Mouse (Mus musculus) A20 (cell line): ENCODE measurements at regions not wholly inside any gene's neighbourhood (a gene's known extent, or its start where the extent isn't known, plus 50 kb on each side); places are given as distances from the start of the nearest gene placed in this dataset.
"Not testable (repeated sequence)": the region's sequence is repeated elsewhere in the genome, so short reads cannot be mapped to it uniquely, and the experiment has no call there.

Experiments
- DNase-seq: peaks from one replicate; pipeline ENCODE4 v3.0.0-alpha.2; 2011; ENCODE audit warnings: low read depth, low spot score

DNA sequence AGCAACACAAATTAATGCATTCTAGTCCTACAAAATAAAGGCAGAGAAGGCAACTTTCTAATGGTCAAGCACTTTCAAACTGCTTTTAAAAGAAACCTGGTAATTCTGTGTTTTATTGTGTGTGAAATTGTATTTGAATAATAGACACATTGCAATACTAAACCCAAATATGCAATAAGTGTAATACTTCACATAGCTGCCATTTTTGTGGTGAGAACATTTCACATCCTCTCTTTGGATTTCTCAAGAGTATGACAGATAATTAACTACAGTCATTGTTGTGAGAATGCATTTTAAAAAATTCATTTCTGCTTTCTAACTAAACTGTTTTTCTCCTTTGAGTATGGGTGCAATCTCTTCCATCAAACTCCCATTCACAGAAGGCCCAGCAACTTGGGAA, 256.4 kb downstream of the Sema3d start:
- DNase-seq = no peak

DNA sequence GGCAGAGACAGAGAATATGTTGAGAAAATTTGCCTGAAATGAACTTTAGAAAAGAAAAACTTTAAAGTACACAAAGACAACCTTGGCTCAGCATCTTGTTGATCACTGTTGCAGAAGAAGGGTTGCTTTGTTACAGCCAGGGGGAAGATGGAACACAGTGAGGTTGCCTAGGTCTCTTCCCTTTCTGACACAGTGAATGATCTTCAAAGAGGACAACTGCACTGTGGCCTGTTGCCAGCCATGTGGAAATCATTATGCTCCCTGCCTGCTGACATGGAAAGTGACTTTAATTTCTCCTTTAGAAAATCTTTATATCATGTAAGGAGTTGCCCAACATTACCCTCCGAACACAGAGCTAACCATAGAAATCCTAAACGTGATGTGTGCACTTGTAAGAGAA, 263.1 kb downstream of the Sema3d start:
- no peak for DNase-seq

DNA sequence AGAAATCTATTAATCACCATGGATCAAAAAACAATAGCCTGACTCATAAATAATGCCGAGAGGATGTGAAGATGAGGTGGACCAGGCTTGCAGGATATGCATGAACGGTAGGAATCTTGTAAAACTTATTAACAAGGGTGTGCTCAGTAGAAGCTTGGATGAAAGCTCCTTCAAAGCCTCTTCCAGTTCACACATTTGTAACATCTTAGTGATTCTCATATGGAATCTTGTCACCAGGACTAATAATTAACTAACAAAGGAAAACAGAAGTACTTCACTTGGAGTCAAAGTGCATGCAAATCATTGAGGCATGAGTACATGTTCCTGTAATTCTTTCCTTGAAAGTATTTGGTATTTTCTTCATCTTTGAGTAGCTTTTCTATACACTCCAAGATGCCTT, 290.5 kb downstream of the Sema3d start:
- no peak for DNase-seq

DNA sequence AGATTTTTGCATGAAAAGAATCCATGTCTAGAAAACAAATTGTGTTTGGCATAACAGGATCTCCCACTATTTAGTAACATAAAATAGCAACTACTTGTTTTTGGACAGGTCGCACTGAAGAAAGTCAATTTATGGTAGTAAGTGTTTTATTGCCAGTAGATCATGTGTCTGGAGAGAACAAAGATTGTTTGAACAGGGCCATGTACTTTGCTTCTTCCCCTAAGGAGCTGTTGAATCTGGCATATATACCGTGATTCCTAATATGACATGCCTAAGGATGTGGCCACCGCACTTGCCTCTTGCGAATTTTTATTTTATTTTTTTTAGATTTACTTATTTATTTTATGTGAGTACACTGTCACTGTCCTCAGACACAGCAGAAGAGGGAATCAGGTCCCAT, 290.9 kb downstream of the Sema3d start:
- DNase-seq = no peak

DNA sequence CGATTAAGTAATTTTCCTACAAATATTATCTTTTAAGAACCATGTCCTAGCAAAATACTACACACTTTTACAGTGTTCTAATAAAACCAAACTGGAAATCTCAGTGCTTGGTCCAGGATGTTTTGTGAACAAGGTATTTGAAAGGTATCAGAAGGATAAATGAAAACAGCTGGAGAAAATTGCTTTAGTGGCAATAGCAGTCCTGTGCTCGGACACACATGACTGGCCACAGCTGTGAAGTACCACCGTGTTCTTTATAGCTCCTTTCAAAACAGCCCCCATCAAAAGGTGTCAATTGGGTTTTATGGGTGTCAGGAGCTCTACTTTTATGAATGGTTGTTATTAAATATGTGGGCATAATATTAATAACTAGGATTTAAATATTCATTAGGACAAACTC, 293.5 kb downstream of the Sema3d start:
- DNase-seq = peak; percentile 10

DNA sequence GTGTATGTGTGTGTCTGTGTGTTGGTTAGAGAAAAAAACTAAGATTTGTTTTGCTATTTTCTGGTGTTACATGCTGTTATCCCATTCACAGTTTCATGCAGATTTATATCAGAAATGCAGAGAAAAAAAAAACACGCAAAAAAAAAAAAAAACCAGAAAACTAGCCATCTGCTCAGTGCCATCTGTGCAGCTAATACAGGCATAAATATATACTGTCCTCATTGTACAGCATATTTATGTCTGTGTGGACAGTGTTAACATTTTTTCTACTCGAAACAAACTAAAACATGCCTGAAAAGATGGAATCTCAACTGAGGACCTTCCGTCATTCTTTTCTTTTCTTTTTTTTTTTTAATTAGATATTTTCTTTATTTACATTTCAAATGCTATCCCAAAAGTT, 331.7 kb downstream of the Sema3d start:
- no peak for DNase-seq

DNA sequence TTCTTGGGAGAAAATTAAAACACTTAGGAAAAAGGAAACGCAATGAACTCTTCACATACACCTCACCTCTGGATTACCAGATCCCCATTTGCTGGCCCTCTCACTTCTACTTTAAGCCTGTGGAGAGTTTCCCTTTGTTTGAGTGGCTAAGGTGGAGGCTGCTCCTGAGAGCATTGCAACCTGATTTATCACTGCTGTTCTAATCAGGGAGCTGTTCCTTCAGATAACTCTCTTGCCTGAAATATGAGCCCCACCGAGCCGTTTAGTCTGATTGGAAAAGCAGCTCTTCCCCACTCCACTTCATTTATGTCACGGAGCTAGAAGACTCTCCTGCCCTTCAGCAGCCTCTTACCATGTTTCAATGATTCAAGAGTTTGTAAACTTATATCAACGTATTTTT, 368.3 kb downstream of the Sema3d start:
- no peak for DNase-seq

DNA sequence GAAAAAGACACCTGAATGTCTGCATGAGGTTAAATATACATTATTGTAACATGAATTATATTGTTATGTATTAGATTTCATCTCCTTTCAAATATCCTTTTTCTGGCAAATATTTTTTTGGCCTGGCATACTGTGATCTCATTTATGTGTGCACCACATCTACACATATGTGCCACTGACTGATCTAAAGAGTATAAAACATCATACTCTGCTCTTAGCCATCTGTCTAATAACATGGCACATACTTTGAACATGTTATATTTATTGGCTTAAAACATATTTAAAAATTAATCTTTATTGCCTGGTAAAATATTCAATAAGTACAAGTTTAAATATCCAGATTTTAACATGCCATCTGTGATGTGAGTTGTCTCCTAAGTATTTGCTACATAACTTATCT, 365.6 kb upstream of the Sema3a start:
- no peak for DNase-seq

DNA sequence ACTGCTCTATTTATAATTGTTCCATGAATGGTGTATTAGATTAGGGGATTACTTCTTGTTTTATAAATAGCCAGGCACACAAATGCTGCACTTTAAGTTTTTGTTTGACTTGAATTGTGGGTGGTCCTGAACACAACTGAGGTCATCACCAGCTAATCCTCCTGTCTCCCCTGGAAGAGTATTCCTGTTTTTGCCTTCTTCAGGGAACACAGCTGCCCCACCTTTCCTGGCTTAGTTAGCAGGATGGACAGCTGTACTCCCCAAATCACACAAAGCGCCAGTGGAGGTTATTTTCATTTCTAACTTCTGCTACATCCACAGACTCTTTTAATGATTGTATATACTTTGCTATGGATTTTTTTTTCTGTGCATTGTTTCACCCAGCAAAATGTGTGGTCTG, 357.8 kb upstream of the Sema3a start:
- no peak for DNase-seq

DNA sequence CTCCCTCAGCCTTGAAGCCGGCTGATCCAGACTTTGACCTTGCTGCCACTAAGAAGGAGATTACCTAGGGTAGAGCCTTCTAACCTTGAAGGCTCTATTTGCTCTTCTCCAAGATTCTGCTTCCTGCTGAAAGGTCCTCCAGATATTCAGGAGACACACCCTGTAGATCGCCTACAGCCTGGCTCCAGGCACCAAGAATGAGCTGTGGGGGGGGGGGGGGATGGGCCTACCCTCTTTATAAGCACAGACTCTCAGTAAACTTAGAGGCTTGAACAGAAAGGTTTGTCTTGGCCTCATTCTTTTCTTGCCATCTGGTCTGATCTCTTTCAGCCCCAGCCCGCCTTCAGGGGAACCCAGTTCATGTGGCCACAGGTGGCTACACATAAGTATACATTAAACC, 342.5 kb upstream of the Sema3a start:
- no peak for DNase-seq

DNA sequence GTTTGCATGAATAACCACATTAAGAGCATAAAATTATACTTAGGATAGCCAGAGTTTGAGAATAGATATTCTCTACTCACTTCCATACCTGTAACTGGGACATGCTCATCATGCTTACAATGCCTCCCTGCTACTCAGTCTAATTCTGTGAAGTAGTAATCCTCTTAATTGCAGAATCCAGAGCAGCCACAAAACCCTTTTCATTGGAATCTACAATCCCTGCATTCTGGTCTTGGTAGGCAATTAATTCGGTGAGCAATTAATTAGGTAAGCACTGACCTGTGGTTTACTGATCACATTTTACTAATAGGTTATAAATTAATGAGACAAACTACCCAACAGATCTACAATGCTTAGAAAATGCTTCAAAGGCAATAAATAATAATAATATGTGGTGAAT, 316.5 kb upstream of the Sema3a start:
- DNase-seq = no peak

DNA sequence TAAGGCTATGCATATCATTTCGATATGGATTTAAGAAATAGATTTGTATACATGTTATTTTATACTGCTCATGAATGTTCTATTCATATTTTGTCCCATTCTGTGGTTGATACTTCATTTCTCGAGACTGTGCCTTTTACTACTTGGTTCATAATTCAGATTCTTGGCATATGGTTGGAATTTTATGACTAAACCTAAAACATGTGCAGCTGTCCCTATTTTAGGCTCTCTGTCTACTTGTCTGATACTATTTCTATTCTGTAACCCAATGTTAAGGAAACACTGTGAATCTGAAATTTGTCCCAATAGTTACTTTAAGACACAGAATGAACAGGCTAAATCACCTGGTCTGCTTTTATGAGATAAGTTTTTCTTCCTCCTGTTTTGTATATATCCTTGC, 315.3 kb upstream of the Sema3a start:
- no peak for DNase-seq

DNA sequence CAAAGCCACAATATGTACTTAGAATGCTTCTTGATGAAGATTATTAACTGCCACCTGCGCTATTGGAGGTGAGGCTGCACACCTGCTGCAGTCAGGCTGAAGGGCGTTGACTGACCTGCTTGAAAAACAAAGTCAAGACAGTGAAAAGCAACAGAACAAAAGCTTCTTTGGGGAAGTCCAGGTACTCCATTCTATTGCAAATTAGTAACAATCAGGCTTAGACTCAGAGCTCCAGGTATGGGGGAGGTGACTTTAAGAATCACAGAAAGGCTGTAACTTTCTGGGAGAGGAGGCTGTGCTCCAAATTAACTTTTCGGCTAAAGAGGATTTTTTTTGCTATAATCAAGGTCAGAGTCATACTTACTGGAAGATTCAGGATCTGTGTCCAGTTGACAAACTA, 278.0 kb upstream of the Sema3a start:
- not testable (repeated sequence) for DNase-seq

DNA sequence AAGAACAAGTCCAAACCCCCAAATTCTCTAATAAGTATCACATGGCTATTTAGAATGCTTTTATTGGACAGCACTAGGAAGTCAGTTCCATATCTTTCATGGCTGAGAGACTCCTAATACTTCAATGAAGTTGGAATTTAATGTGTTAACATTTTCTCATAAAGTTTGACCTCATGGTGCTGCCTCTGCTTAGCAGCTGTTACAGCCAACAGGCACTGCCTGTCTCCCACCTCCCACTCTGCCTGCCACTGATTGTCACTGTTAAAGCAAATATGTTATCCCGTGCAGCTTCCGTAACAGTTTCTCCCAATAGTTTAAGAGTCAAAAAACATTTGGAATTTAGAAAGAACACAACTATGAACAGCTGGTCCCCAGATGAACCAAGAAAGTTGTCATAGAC, 268.3 kb upstream of the Sema3a start:
- no peak for DNase-seq

DNA sequence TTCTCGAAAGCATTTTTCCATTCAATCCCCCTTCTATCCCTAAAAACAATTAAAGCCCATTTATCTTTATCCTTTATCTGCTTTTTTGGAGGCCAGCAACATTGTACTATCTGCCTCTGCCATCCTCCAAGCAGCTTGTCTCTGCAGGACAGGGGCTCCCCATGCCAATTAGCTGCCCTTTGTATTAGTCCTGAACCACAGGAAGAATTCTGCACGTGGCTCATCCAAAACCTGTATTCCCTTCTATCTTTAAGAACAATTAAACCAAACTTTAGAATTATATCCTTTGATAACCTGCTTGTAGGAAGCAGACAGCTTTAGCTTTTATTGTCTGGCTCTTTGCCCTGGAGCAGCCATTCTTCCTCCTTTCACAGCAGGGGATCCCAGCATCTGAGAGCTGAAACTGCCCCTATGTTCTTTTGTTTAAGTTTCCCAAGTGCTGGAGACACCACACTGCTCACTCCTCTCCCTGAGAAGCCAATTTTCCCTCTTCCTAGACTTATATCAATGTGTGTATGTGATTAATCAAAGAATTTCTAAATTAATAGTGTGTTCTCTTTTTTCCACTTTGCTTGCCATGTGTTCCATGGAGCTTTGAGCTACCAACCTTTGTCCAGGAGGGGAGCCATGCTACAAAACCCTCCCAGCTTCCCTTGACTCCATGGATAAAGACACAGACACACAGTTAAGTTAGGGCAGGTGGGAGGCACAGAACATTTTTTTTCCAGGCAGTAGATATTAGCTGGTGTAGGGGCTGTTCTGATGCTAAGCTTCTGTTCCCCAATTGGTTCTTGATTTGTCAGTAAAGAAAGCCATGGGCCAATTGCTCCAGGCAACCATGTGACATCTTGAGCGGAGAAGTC, 256.6 kb upstream of the Sema3a start:
- DNase-seq = no peak

DNA sequence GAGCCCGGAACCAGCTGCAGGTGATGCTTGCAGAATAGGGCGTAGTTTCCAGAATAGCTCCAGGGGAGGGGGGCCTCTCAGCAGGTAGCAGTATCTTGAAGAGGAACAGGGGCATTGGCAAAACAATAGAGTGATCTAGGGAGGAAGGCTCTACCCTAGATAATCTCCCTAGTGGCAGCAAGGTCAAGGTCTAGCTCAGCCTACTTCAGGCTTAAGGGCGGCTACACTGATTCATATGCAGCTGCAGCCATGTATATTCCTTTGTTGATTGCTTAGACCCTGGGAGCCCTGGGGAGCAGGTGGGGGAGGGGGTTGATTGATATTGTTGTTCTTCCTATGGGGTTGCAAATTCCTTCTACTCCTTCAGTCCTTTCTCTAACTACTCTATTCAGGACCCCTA, 252.3 kb upstream of the Sema3a start:
- no peak for DNase-seq

DNA sequence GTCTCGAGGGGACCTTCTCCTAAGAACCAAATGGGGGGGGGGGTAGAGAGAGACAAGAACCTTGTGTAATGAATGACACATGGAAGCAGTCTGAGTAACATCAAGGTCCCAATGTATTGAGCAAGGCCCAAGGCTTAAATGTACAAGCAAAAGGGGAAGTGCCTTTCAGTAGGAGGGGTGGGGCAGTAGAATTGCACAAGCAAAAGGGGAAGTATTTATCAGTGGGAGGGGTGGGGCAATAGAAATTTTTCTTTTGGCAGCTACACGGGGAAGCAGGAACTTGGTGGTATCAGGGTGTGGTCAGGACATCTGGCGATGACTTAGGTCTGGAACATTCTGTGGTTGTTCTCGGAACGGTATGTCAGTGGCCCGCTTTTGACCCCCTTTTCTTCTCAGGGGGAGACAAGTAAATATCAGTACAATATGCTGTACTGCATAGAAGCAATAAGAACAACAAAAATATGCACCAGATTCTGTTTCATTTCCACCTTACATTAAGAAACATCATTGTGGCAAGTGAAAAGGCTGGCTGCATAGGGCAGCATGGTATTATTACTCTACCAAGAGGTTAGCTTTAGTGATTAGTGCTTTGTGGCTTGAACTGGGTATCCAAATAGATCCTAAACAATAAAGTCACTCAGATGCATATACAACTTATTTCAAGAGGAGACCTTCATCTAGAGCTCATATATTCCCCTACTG, 247.5 kb upstream of the Sema3a start:
- DNase-seq = peak; percentile 51

DNA sequence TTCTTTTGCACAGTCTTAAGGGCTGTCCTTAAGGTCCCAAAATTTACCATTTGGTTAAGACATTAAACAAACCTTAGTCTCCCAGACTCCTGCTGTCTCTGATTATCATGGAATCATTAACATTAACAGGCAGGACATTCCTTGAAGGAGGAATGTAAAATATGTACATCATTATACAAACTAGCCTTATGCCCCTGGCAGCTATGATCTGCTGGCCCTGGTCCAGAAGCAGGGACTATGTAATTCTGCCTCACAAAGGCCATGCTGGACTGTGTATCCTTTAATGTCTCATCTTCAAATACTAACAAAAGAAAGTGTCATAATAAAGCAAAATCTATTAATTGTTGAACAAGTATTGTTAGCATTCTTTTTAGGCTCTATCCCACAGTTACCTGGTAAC, 232.9 kb upstream of the Sema3a start:
- DNase-seq = no peak

DNA sequence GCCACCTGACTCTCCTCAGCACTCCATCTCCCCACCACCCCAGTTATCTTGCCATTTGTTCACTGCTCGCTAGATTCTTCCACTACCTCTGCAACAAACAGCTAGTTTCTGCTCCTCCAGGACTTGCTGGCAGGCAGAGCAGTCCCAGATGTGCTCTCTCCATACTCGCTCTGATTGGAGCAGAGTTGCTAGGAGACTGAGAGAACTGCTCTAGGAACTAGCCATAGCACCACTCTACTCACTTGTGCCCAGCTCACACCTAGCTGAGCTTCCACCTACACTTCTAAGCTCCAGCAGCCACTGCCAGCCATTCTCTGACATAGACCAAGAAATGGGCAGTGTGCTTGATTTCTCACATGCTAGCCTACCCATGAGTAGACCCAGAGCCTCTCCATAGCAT, 230.6 kb upstream of the Sema3a start:
- DNase-seq = no peak

DNA sequence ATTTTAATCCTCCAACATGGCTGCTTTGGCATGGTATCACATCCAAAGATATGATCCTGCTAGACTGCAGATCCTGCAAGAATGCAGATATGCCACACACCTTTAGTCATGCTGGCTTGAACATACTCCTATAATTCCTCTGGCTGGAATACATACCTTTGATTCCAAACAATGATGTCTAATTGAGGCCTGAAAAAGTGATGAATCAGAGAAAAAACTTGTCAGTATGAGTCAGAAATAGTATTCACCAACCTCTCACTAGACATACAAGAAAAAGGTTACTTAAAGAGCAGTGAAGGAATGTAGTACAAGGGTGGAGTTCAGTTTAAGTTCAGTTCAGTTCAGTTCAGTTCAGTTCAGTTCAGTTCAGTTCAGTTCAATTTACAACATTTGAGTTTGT, 214.5 kb upstream of the Sema3a start:
- no peak for DNase-seq

DNA sequence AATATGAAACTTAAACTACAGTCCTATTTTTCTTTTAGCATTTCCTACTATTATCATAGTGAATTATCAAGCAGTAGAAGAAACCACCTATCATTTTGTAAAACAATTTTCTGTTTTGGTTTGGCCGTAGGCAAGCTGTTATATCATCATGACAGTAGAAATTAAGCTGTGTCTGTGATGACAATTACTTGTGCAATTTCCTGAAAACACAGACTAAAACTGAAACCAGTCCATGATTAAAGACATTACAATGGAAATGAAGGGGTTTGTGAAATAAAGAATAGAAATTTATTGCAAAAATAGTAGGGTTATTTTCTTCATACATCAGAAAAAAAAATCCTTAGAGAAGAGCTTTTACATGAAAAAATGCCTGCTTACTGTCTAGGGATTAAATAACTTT, 210.8 kb upstream of the Sema3a start:
- DNase-seq = no peak

DNA sequence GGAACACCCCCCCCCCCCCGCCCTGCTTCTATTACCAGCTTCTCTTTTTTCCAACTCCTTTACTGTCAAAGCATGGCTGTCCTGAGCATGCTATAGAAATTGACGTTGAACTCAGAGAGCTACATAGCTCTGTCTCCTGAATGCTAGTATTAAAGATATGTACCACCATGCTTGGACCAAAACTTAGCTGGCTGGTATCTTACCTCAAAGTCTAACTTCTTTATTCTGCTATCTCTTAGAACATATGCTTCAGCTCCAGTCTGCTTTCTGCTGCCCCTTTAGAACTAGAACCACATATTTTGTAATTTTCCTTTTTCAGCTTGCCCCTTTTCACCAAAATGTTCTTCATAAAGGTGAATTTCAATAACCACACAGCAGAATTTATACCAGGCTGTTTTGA, 205.9 kb upstream of the Sema3a start:
- no peak for DNase-seq

DNA sequence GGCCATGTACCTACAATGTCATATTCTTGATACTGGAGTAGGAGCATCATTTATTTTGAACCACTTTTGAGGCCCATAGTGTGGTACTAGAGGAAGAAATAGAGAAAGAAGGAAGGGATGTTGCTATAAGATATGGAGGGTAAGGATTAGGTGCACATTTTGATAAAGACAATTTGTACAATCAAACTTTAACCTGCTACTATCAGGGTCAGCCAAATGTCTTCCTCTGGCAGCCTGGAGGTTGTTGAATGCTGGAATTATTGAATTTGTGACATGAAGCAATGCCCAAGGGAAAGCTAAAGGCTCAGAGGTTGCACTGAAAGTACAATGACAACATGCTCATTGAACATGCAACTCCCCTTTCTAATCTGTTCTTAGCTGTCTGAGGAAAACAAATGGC, 202.3 kb upstream of the Sema3a start:
- DNase-seq = no peak
